In the genomic region with DNA sequence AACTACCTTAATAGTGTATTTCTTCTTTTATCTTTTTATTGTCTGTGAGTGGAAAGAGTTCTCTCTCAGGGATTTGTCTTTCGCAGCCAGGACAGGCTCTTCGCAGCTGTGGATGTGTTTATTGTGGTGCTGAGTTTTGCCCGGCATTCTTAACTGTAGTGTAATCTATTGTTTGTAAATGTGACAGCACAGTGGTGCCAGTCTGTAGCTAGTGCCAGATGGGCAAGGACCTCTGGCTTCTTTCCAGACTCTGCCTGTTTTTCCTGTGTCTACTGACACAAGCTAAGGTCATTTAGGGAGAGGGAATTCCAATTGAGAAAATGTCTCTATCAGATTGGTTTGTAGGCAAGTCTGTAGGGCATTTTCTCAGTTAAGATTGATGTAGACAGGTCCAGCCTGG, we compare ENCODE assay signal across 14 mouse cellular contexts. TPM values are rescaled to one million over a fixed set of nuclear protein-coding genes. Genes with fewer than 3 reads are reported as not detected.
A peak's percentile ranks its signal among the peaks of the same experiment; 100 is the strongest.
DNase-seq lines count a peak whose midpoint lies in the region; ATAC-seq and TF ChIP-seq lines count a peak whose summit lies in the region.
"Had no signal": no experiment of that assay in that cellular context is flagged by ENCODE, and none has a peak within 500 bp of the region (broad histone marks: within the 10 kb centered on the region; RNA-seq: fewer than 3 reads in every experiment).

No protein-coding gene starts in this region.

- H3K4me1 ChIP-seq in cerebellum, adult 2 months (ENCODE audit: control insufficient read depth, insufficient read depth, low read length) = no peaks in the 10 kb centered on the region
- H3K4me1 ChIP-seq in heart, postnatal 0 days (ENCODE audit: control insufficient read depth, insufficient read depth) = no peaks in the 10 kb centered on the region
- H3K4me1 ChIP-seq: limb, embryonic 15.5 days had no signal

- peaks cover 35% of the 10 kb centered on the region; the same call in 1 of the 2 replicates for H3K36me3 ChIP-seq in heart, postnatal 0 days (replicated peaks; ENCODE audit: control insufficient read depth, insufficient read depth, low read length)

- WGBS in cerebellum, adult 2 months = 19% methylated on average over 3 of the region's 3 CpGs
- WGBS in heart, postnatal 0 days = 45% methylated on average over 3 of the region's 3 CpGs

- TF ChIP-seq CTCF in cerebellum, adult 2 months (IDR thresholded peaks at IDR 0.05; ENCODE audit: borderline replicate concordance, insufficient read depth, low read depth, low read length) = no peak
- no peak for TF ChIP-seq CTCF in heart, postnatal 0 days (IDR thresholded peaks at IDR 0.05; ENCODE audit: low read depth)

- peak; percentile 32 to 64 for DNase-seq in cerebellum, adult 2 months
- DNase-seq in cerebellum, adult 9-11 months = no peak
- DNase-seq in layer of hippocampus, adult 8-10 months (ENCODE audit: low spot score in 2 of 2) = peak; percentile 29 to 42
- no peak for DNase-seq in layer of hippocampus, postnatal 14 days (ENCODE audit: low spot score in 2 of 2)
- peak; percentile 41 for DNase-seq in adrenal gland, postnatal 25 days
- peak; percentile 49 for DNase-seq in heart, postnatal 0 days (ENCODE audit: low spot score)
- DNase-seq in testis, postnatal 10 days (ENCODE audit: low spot score) = no peak
- DNase-seq in testis, postnatal 14 days (ENCODE audit: low spot score) = no peak
- DNase-seq: thymus, postnatal 4 days had no signal

- peak overlapping the region; percentile 68; the same call in 1 of the 2 replicates for H3K27ac ChIP-seq in cerebellum, adult 2 months (ENCODE audit: insufficient read depth, low read length)
- H3K27ac ChIP-seq in heart, postnatal 0 days (ENCODE audit: low read depth) = 0 out of 2 replicates have a peak overlapping the region, but pooled peaks have one; percentile 25
- H3K27ac ChIP-seq: heart, embryonic 15.5 days; limb, embryonic 15.5 days; macrophage; neural tube, embryonic 15.5 days had no signal

- no peak for TF ChIP-seq EP300 in heart, postnatal 0 days (IDR thresholded peaks at IDR 0.05; ENCODE audit: low read depth)

- peak; percentile 57 for ATAC-seq in heart, postnatal 0 days (ENCODE audit: insufficient read depth, low read depth)
- ATAC-seq: inflammation-experienced regulatory T-cells, adult 6 months had no signal

- H3K4me2 ChIP-seq in heart, postnatal 0 days (ENCODE audit: low read depth, low read length) = no peak overlapping the region
- H3K4me2 ChIP-seq: heart, embryonic 15.5 days; limb, embryonic 15.5 days; neural tube, embryonic 15.5 days had no signal

- TF ChIP-seq POLR2A in cerebellum, adult 2 months (IDR thresholded peaks at IDR 0.05; ENCODE audit: borderline replicate concordance, insufficient read depth, low read length) = no peak

- H3K9ac ChIP-seq in heart, postnatal 0 days (replicated peaks; ENCODE audit: low read depth, low read length) = no peak overlapping the region
- H3K9ac ChIP-seq: heart, embryonic 15.5 days; limb, embryonic 15.5 days; neural tube, embryonic 15.5 days had no signal

- no peaks in the 10 kb centered on the region for H3K27me3 ChIP-seq in cerebellum, adult 2 months (ENCODE audit: control insufficient read depth, insufficient read depth, low read length)
- H3K27me3 ChIP-seq in heart, postnatal 0 days (ENCODE audit: control insufficient read depth, insufficient read depth, low read length) = no peaks in the 10 kb centered on the region
- H3K27me3 ChIP-seq: heart, embryonic 15.5 days; limb, embryonic 15.5 days; neural tube, embryonic 15.5 days had no signal

- no peaks in the 10 kb centered on the region for H3K9me3 ChIP-seq in heart, postnatal 0 days (replicated peaks; ENCODE audit: control insufficient read depth, low read length)
- H3K9me3 ChIP-seq: heart, embryonic 15.5 days; limb, embryonic 15.5 days; neural tube, embryonic 15.5 days had no signal

- H3K4me3 ChIP-seq in cerebellum, adult 2 months (replicated peaks; ENCODE audit: insufficient read depth, low read depth, low read length) = no peak overlapping the region
- no peak overlapping the region for H3K4me3 ChIP-seq in heart, postnatal 0 days (ENCODE audit: low read depth, low read length)
- H3K4me3 ChIP-seq: heart, embryonic 15.5 days; limb, embryonic 15.5 days; neural tube, embryonic 15.5 days had no signal

RNA-seq across cellular contexts. Expression of gene Ttll5, which starts 6.2 kb away (rescaled TPM):
- 88.4 and 93.0 TPM in 2 replicates for polyA plus RNA-seq in cerebellum, adult 2 months (2012; rRNA removed)
- total RNA-seq in layer of hippocampus, adult 8-10 months (2022) = 10 to 100 TPM; 43.8 to 55.8 (median 51.1) TPM
- total RNA-seq in layer of hippocampus, postnatal 14 days (2021) = 10 to 100 TPM; 42.3 to 47.3 TPM
- total RNA-seq in adrenal gland, postnatal 25 days (2021) = 25.1 and 29.1 TPM in 2 replicates
- total RNA-seq in heart, postnatal 0 days (2014; rRNA removed; ENCODE audit: low replicate concordance) = 16.8 and 21.2 TPM in 2 replicates
- 5.9 and 6.3 TPM in 2 replicates for polyA plus RNA-seq in heart, postnatal 0 days (2015; fragmentation: Nextera tagmentation; extraction: Ambion mirVana)

RNA-seq across cellular contexts. Expression of gene Erg28, which starts 6.3 kb away (rescaled TPM):
- polyA plus RNA-seq in cerebellum, adult 2 months (2012; rRNA removed) = 100 and 107 TPM in 2 replicates
- total RNA-seq in layer of hippocampus, adult 8-10 months (2022) = 10 to 100 TPM; 55.2 to 66.9 (median 62.7) TPM
- 10 to 100 TPM; 62.4 to 64.4 TPM for total RNA-seq in layer of hippocampus, postnatal 14 days (2021)
- 53.8 and 60.0 TPM in 2 replicates for total RNA-seq in adrenal gland, postnatal 25 days (2021)
- 14.2 and 28.8 TPM in 2 replicates for total RNA-seq in heart, postnatal 0 days (2014; rRNA removed; ENCODE audit: low replicate concordance)
- polyA plus RNA-seq in heart, postnatal 0 days (2015; fragmentation: Nextera tagmentation; extraction: Ambion mirVana) = 27.7 and 30.2 TPM in 2 replicates

Comparison
In these comparisons a context has a peak if more than half of its experiments do, and no peak if none do; other contexts are left out.
1. DNase-seq: peak in cerebellum, adult 2 months (2 of 2), layer of hippocampus, adult 8-10 months (2 of 2), adrenal gland, postnatal 25 days (single experiment) and heart, postnatal 0 days (single experiment); none in cerebellum, adult 9-11 months (single experiment), layer of hippocampus, postnatal 14 days (0 of 2), testis, postnatal 10 days (single experiment) and testis, postnatal 14 days (single experiment).